ENCODE assay signal across 9 mouse cellular contexts in genomic region chr1:93080930-93081589, GRCm38 (mm10). TPM values are rescaled to one million over a fixed set of nuclear protein-coding genes. Genes with fewer than 3 reads are reported as not detected.
A peak's percentile ranks its signal among the peaks of the same experiment; 100 is the strongest.
DNase-seq lines count a peak whose midpoint lies in the region; TF ChIP-seq lines count a peak whose summit lies in the region.
"Had no signal": no experiment of that assay in that cellular context is flagged by ENCODE, and none has a peak within 500 bp of the region (broad histone marks: within the 10 kb centered on the region; RNA-seq: fewer than 3 reads in every experiment).

No protein-coding gene starts in this region.

- H3K4me3 ChIP-seq in ES-Bruce4 (ENCODE audit: low read depth, low read length): no peak overlapping the region
- no peak overlapping the region for H3K4me3 ChIP-seq in olfactory bulb, adult 2 months (ENCODE audit: insufficient read depth, low read depth, low read length)

- no peaks in the 10 kb centered on the region for H3K9me3 ChIP-seq in ES-Bruce4 (replicated peaks; ENCODE audit: control insufficient read depth, insufficient read depth, low read length, poor library complexity, severe bottlenecking)

- TF ChIP-seq POLR2A in ES-Bruce4 (IDR thresholded peaks at IDR 0.05; ENCODE audit: insufficient read depth, low read length): no peak
- no peak for TF ChIP-seq POLR2A in olfactory bulb, adult 2 months (IDR thresholded peaks at IDR 0.05; ENCODE audit: insufficient read depth, low read depth, low read length)

- H3K4me1 ChIP-seq in ES-Bruce4 (ENCODE audit: control insufficient read depth, insufficient read depth, low read length): no peaks in the 10 kb centered on the region
- H3K4me1 ChIP-seq in olfactory bulb, adult 2 months (ENCODE audit: control insufficient read depth, insufficient read depth, low read length): peaks cover 34% of the 10 kb centered on the region

- 47% methylated on average over 3 of the region's 3 CpGs for WGBS in olfactory bulb, adult 2 months

- DNase-seq in kidney, adult 18-20 months: peak; percentile 26
- DNase-seq in kidney, adult 11 months: no peak
- peak; percentile 32 for DNase-seq in adrenal gland, postnatal 25 days
- DNase-seq in embryo, embryonic 9.5 days (ENCODE audit: extremely low spot score): peak; percentile 46
- DNase-seq in left cerebral cortex, postnatal 25 days (ENCODE audit: low spot score in 2 of 2): peak; percentile 48 to 82
- no peak for DNase-seq in urinary bladder, postnatal 4 days (ENCODE audit: low spot score in 2 of 2)

- H3K27ac ChIP-seq in ES-Bruce4 (ENCODE audit: insufficient read depth, low read length): no peak overlapping the region
- H3K27ac ChIP-seq in olfactory bulb, adult 2 months (ENCODE audit: insufficient read depth, low read depth, low read length): no peak overlapping the region
- H3K27ac ChIP-seq: macrophage had no signal

- peak; percentile 67 for TF ChIP-seq CTCF in ES-Bruce4 (IDR thresholded peaks at IDR 0.05; ENCODE audit: low read depth, low read length)
- peak; percentile 59 for TF ChIP-seq CTCF in olfactory bulb, adult 2 months (IDR thresholded peaks at IDR 0.05; ENCODE audit: insufficient read depth, low read depth, low read length)

- H3K9ac ChIP-seq in ES-Bruce4 (ENCODE audit: low read depth, poor library complexity, severe bottlenecking): no peak overlapping the region

- no peaks in the 10 kb centered on the region for H3K36me3 ChIP-seq in ES-Bruce4 (ENCODE audit: control insufficient read depth, insufficient read depth, low read length, poor library complexity, severe bottlenecking)

- no peaks in the 10 kb centered on the region for H3K27me3 ChIP-seq in ES-Bruce4 (ENCODE audit: control insufficient read depth, insufficient read depth, low read length, poor library complexity, severe bottlenecking)

- intact Hi-C loops in left cerebral cortex, postnatal 25 days (cut with DNase I): no loop called here

- TF ChIP-seq EP300 in ES-Bruce4 (IDR thresholded peaks at IDR 0.05; ENCODE audit: insufficient read depth, low read depth, low read length): no peak

RNA-seq across cellular contexts. Expression of gene Kif1a, which starts 20.7 kb away (rescaled TPM):
- 95.0 and 97.1 TPM in 2 replicates for polyA plus RNA-seq in ES-Bruce4 (2011; ENCODE audit: insufficient read depth, insufficient read length, low read depth, missing spikeins)
- 15.6 and 26.0 TPM in 2 replicates for total RNA-seq in adrenal gland, postnatal 25 days (2021)
- 100 to 1,000 TPM; 724 to 739 TPM for total RNA-seq in left cerebral cortex, postnatal 25 days (2021)
- polyA plus RNA-seq in olfactory bulb, adult 2 months (2012; ENCODE audit: insufficient read depth, insufficient read length, low replicate concordance, missing spikeins): 456 and 729 TPM in 2 replicates

RNA-seq across cellular contexts. Expression of gene Agxt, which starts 54.0 kb away (rescaled TPM):
- polyA plus RNA-seq in ES-Bruce4 (2011; ENCODE audit: insufficient read depth, insufficient read length, low read depth, missing spikeins): not detected in 2 replicates
- total RNA-seq in adrenal gland, postnatal 25 days (2021): 3.6 TPM in 1 of 2 replicates, not detected in the other
- not detected for total RNA-seq in left cerebral cortex, postnatal 25 days (2021)
- not detected in 2 replicates for polyA plus RNA-seq in olfactory bulb, adult 2 months (2012; ENCODE audit: insufficient read depth, insufficient read length, low replicate concordance, missing spikeins)
- polyA plus RNA-seq: macrophage had no signal

Comparison
In these comparisons a context has a peak if more than half of its experiments do, and no peak if none do; other contexts are left out.
1. DNase-seq: peak in kidney, adult 18-20 months (single experiment), adrenal gland, postnatal 25 days (single experiment), embryo, embryonic 9.5 days (single experiment) and left cerebral cortex, postnatal 25 days (2 of 2); none in kidney, adult 11 months (single experiment) and urinary bladder, postnatal 4 days (0 of 2).
2. RNA of gene Kif1a, which starts 20.7 kb away (total RNA-seq): 724 to 739 TPM in left cerebral cortex, postnatal 25 days; 15.6 to 26.0 TPM in adrenal gland, postnatal 25 days; every median in the first group is over 10 times any median in the second.